Mouse (Mus musculus) layer of hippocampus, adult 18-20 months (tissue): Measurements from ENCODE around the gene Prmt3. TPM values are rescaled to one million over a fixed set of nuclear protein-coding genes. Genes with fewer than 3 reads are reported as not detected.

ENCODE experiments used
- DNase-seq, 2 experiments: peaks; one replicate each; pipeline ENCODE4 v3.0.0; 2022; ENCODE audit warnings: low spot score in 2 of 2
- long read RNA-seq: library from polyadenylated mRNA; stranded (forward); transcript quantifications from one replicate; pipeline ENCODE4 v2.0.0, GENCODE M21; 2021
- total RNA-seq, 2 experiments: library from RNA; stranded (reverse); gene quantifications; 2 replicates each; pipeline ENCODE4 v1.2.3; 2021

The Prmt3 gene
- total RNA-seq: 10 to 100 TPM; 31.9 to 34.7 TPM
- long read RNA-seq, transcript Prmt3-201 (16 exons, 2,507 nt): major isoform, 28 of 35 reads
- long read RNA-seq, partial matches to known transcripts: 3 of 35 reads
- long read RNA-seq, other reads (novel, unspliced or antisense): 4 of 35 reads

DNA sequence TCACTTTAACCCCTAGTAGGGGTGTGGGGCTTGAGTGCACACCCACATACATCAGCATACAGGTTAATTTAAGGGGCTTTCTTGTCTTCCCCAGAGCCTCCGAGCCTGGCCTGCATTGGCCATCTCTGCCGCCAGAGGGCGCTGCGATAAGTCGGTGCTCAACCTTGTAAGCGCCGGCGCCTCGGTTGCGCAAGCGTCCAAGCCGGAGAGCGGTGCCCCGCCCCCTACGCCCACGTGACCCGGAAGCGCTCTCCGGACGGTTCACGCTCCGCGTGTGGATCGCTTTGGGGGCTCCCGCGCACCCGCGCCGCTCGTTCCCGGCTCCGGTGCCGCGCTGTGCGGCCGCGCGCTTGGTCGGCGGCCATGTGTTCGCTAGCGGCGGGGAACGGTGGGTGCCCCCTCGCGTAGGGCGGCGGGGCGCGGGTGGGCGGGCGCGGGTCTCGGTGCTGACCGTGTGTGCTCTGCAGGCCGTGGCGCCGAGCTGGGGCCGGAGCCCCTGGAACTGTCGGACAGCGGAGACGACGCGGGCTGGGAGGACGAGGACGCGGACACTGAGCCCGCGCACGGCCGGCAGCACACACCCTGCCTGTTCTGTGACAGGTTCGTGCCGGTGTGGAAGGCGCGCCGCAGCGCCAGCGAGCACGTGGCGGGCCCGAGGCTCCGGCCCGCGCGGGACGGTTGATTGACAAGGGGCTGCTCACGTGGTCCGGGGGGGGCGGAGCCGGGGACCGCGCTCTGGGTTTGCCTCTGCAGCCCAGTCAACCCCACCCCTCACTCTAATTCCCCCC is at the start of gene Prmt3:
Gene Prmt3 (plus strand): TSS at position 233 of the 788 bp plus-strand sequence.
- peak; percentile 96 to 99 for DNase-seq

- DNase-seq: no peak
Measured at GRCm38 (mm10) chr7:49734342-49734741, 43.8 kb upstream of the Prmt3 start.

DNA sequence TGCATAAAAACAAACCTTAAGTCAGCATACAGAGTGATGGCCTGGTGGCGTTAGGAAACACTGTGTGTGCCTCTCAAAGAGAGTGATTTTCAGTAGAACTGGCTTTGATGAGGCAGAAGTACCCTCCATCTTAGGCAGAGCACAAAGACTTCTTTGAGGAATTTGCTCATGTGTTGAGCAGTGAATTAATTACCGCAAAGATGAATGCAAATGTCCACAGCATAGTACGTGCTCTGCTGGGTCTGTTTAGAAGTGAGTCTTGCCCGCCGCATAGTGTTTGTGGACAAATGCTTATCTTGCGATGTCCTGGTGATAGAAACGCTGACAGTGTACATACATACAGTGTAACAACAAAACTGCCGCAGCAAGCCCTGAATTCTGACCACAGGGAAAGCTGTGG is 38.7 kb upstream of the Prmt3 start:
- DNase-seq: no peak

- no peak for DNase-seq
Measured at GRCm38 (mm10) chr7:49741474-49741873, 36.7 kb upstream of the Prmt3 start.

GRCm38 (mm10) chr7:49741923-49742322 is 36.2 kb upstream of the Prmt3 start:
- no peak for DNase-seq

DNA sequence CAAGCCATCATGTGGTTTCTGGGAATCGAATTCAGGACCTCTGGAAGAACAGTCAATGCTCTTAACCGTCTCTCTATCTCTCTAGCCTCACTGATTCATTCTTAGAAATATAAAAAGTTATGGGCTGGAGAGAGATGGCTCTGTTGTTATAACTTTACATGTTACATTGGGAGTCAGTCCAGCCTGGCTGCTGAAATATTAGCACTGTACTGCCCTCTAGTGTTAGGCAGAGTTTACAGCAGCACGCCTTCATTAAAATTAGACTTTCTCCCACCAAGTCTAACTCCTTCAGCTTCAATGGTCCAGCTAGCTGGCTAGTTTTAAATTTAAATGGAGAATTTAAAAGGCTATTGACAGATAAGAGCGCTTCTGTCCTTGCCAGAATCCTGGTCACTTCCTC is 27.0 kb upstream of the Prmt3 start:
- peak in 1 of 2 experiments; percentile 59 for DNase-seq

DNA sequence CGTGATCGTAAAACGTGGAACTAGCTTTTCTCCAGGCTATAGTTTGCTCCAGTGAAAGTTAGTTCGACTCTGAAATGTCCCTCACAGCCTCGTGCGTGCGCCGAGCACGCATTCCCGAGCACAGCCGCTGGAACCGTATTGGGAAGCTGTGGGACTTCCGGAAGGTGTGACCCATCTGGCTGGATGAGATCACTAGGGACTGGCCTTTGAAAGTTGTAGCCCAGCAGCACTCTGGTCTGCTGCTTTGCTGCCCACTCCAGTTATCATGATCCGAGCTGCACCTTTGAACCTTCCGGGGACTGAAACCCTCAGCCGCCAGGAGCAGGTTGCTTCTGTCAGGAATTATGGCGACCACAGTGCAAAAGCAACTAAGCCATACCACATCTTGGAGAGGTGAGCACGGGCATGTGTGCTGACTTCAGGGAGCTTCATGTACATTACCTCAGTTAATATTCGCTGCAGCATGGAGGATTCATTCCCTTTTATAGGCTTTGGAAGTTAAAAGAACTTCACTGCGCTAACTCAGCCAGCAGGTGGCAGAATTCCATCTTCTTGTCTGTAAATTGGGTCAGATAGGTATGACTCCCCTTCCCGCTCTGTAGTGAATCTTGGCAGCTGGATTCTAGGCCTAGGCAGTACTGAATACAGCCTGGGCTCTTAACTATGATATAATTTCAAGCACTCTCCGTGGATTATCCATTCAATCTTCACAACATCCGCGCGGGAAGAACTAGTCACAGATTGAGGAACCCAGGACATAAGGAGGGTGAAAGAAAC is 25.2 kb upstream of the Prmt3 start:
- DNase-seq: peak in 1 of 2 experiments; percentile 63

- peak; percentile 58 to 65 for DNase-seq
Measured at GRCm38 (mm10) chr7:49754767-49755166, 23.4 kb upstream of the Prmt3 start.

DNA sequence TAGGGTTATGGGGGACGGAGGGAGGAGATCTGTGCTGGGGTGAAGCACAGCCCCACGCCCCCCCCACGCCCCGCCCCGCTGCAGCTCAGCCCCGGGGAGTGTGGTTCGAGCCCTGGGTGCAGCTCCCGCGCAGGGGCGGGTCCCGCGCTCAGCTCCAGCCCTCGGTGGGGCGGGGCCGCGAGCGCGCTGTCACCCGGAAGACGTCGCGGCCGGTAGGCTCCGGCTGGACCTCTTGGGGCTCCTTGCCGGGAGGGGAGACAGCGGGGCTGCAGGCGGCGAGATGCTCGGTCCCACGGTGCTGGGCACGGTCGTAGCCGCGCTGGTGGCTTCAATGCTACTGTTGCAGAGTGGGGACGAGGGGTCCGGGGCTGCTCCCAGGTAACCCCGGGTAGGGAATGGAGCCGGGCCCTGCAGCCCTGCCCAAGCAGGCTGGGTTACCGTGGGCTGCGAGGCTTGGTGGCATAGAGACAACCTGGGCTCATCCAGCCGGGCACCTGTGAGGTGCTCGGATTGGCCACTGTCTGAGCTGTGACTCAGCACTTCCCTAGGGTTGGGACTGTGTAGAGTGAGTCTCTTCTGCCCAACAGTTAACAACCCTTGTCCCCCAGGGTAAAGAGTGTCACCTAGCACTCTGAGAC is 19.1 kb upstream of the Prmt3 start, which contains the start of gene Htatip2:
Gene Htatip2 (plus strand): TSS at position 182 of the 638 bp plus-strand sequence.
- peak; percentile 41 to 63 for DNase-seq

DNA sequence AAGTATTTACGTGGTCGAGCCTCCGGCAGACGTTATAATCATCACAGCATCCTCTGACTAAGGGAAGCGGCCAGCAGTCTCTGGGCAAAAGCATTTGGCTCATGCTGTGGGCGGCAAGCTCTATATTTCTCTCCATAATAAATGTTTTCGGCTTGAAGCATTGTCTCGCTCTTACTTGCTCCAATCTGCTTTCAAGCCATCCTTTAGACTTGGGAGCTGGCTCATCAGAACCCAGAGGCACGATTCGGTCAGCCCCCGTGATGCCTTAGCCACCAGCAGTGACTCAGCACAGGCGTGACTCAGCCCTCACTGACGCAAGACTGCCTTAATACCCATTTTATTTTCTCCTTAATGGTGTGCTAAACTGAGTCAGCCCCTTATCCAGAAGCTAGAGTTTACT is 15.5 kb upstream of the Prmt3 start:
- peak; percentile 73 to 76 for DNase-seq

GRCm38 (mm10) chr7:49764011-49764716 is 14.0 kb upstream of the Prmt3 start:
- no peak for DNase-seq

DNA sequence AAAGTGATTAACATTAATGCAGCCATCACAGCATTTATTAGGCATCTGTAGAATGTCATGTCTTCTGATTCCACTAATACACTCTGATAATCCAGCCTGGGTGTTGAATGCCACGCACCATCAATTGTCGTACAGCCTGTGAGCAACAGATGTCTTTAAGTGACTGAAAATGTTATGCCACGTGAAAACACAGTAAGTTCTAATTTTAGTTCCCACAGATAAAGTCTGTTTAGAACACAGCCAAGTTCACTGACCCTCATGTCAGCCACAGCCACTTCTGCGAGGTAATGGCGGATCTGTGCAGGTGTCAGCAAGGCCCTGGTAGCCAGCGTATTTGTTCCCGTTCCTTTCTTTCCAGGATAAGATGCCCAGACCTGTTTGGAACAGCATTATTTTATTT is 12.0 kb upstream of the Prmt3 start:
- DNase-seq: no peak

- no peak for DNase-seq
Measured at GRCm38 (mm10) chr7:49768509-49768908, 9.6 kb upstream of the Prmt3 start.

GRCm38 (mm10) chr7:49774396-49774795 is 3.8 kb upstream of the Prmt3 start:
- no peak for DNase-seq

- DNase-seq: no peak
Measured at GRCm38 (mm10) chr7:49777585-49777984, 561 bp upstream of the Prmt3 start.

- DNase-seq: peak in 1 of 2 experiments; percentile 34
Measured at GRCm38 (mm10) chr7:49778904-49779615, 914 bp downstream of the Prmt3 start.

GRCm38 (mm10) chr7:49783017-49783416 is 4.9 kb downstream of the Prmt3 start:
- no peak for DNase-seq

DNA sequence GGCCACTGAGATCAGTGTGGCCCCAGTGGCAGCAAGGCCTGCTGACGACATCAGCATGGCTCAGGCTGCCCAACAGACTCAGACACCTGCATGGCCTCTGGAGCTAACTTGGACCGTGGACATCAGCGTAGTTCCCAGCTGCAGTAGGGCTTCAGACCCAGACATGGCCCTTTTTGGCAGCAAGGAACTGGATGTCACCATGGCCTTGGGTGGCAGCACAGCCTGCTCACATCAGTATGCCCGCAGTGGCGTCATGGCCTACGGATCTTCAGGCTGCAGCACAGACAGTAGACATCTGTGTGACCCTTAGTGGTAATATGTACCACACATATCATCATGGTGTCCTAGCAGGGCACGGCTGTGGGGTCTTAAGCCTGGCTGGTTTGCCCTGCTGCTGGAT is 7.0 kb downstream of the Prmt3 start:
- DNase-seq: no peak

DNA sequence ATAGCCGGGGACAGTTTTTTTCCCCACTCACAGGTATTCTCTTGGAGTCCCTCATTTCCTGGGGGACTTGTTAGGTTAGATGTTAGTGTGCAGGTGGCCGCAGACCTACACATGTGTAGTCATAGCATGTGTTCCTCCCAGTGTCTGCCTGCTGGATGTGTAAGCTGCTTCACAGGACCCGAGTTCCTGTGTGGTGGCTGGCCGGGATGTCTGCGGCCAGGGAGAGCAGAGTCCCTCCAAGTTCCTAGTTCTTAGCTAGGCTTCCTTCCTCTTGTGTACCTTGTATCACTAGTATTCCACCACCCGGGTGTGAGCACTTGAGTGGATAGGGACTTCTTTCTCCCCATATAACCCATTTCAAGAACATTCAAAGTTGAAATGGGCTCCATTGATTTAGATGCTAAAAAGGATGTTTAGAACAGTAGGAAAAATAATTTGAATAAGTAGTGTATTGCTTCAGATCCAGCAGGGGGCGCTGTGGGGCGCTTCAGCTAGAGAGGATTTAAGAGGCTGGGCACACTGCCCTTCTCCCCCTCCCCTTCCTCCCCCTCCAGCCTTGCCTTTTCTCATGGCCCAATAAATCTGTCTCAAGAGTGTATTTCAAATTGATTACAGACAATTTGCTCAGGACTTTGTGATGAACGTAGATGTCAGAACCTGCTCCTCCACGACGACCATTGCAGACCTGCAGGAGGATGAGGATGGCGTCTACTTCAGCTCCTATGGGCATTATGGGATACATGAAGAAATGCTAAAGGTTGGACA is 8.7 kb downstream of the Prmt3 start:
- peak in 1 of 2 experiments; percentile 62 for DNase-seq

- DNase-seq: no peak
Measured at GRCm38 (mm10) chr7:49787383-49787645, 9.2 kb downstream of the Prmt3 start.
